Mouse (Mus musculus): ENCODE data around the gene Fam210b. TPM values are rescaled to one million over a fixed set of nuclear protein-coding genes. Genes with fewer than 3 reads are reported as not detected.

Gene Fam210b
- polyA plus RNA-seq, 1 experiment from 2014 or later, result 10.4 TPM

DNA sequence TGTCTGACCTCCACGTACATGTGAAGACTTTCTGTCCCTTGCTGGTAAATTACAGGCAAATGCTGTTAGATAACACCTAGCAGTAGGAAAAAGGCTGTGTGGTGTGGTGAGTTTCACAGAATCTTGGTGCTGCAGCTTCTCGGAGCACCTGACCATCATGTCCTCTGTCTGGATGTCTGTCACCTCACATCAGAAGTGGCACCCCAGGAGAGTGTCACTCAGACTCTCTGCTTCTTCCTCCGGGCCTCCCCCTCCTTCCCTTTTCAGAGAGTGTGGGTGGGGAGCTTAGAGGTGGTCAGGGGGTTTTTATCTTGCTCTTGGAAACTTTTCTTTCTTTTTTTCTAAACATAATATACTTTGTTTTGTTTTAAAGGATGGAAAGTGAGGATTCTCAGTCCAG is 59.6 kb downstream of the Fam210b start:
- no peak overlapping the region for H3K4me2 ChIP-seq (ENCODE audit: low read length)
- WGBS, result 53% methylated on average over 3 of the region's 3 CpGs
- H3K27ac ChIP-seq (replicated peaks in 1 of 2; ENCODE audit: control insufficient read depth in 1 of 2, insufficient read depth in 1 of 2, low read depth in 2 of 2, low read length in 2 of 2), result no peak overlapping the region
- H3K9ac ChIP-seq (ENCODE audit: low read length), result no peak overlapping the region
- no peaks in the 10 kb centered on the region for H3K9me3 ChIP-seq (ENCODE audit: control insufficient read depth, low read length)
- H3K4me3 ChIP-seq (ENCODE audit: control insufficient read depth in 1 of 2, insufficient read depth in 1 of 2, low read depth in 1 of 2, low read length in 2 of 2), result no peak overlapping the region
- H3K36me3 ChIP-seq (ENCODE audit: control insufficient read depth, insufficient read depth, low read length), result no peaks in the 10 kb centered on the region
- H3K4me1 ChIP-seq (ENCODE audit: control insufficient read depth in 2 of 2, insufficient read depth in 2 of 2, low read length in 2 of 2), result no peaks in the 10 kb centered on the region; a peak in 1 of 4 replicates
- H3K27me3 ChIP-seq (ENCODE audit: control insufficient read depth, insufficient read depth, low read length), result 0 out of 2 replicates have a peak, but pooled peaks cover 3% of the 10 kb centered on the region
- no peak for ATAC-seq (ENCODE audit: insufficient number of reproducible peaks, insufficient read depth, low FRiP score, low read depth)

Other genes with a start within 250 kb of the Fam210b start
- not detected in 2 replicates for gene Mc3r, start 97.1 kb upstream of the Fam210b start, polyA plus RNA-seq (2014; fragmentation: Nextera tagmentation; extraction: Ambion mirVana)
- 79.0 and 88.9 TPM in 2 replicates for gene Aurka, start 25.0 kb downstream of the Fam210b start, polyA plus RNA-seq (2014; fragmentation: Nextera tagmentation; extraction: Ambion mirVana)
- 28.1 and 30.3 TPM in 2 replicates for gene Cstf1, start 25.1 kb downstream of the Fam210b start, polyA plus RNA-seq (2014; fragmentation: Nextera tagmentation; extraction: Ambion mirVana)
- gene Cass4, start 48.2 kb downstream of the Fam210b start, polyA plus RNA-seq (2014; fragmentation: Nextera tagmentation; extraction: Ambion mirVana), result 0.27 and 0.30 TPM in 2 replicates
- gene Rtf2, start 95.0 kb downstream of the Fam210b start, polyA plus RNA-seq (2014; fragmentation: Nextera tagmentation; extraction: Ambion mirVana), result 48.3 and 49.5 TPM in 2 replicates
- gene Gcnt7, start 113.0 kb downstream of the Fam210b start, polyA plus RNA-seq (2014; fragmentation: Nextera tagmentation; extraction: Ambion mirVana), result 0.61 and 0.71 TPM in 2 replicates
- gene Fam209, start 127.0 kb downstream of the Fam210b start, polyA plus RNA-seq (2014; fragmentation: Nextera tagmentation; extraction: Ambion mirVana), result 0.31 TPM in 1 of 2 replicates, not detected in the other
- not detected in 2 replicates for gene Tfap2c, start 204.0 kb downstream of the Fam210b start, polyA plus RNA-seq (2014; fragmentation: Nextera tagmentation; extraction: Ambion mirVana)

Measured in heart, embryonic 14.5 days (tissue).